Mouse (Mus musculus) embryonic facial prominence, embryonic 11.5 days (tissue): ENCODE results near the gene Gm10057. TPM values are rescaled to one million over a fixed set of nuclear protein-coding genes. Genes with fewer than 3 reads are reported as not detected.
"Not testable (repeated sequence)": the region's sequence is repeated elsewhere in the genome, so short reads cannot be mapped to it uniquely, and the experiment has no call there.

Source experiments
- ATAC-seq: fragments of 200-750 bp; cut with Nextera tagmentation; replicated peaks from 2 replicates; pipeline ENCODE4 v1.8.0; 2017; ENCODE audit warnings: low read depth; ENCODE audit not compliant: insufficient number of reproducible peaks, low FRiP score, low TSS enrichment
- DNase-seq: peaks from one replicate; pipeline ENCODE4 v3.0.0-alpha.2; 2015; ENCODE audit warnings: low spot score
- H3K27ac ChIP-seq: fragments of 300-500 bp; sonication (generic); replicated peaks from 2 replicates; pipeline ENCODE4 v1.5.1; 2014; ENCODE audit warnings: mild to moderate bottlenecking, low read depth, low read length, control low read depth
- H3K27me3 ChIP-seq: fragments of 300-500 bp; sonication (generic); 2 replicates; pipeline ENCODE4 v1.6.1; 2014; ENCODE audit warnings: mild to moderate bottlenecking, low read length, moderate library complexity, mixed read lengths; ENCODE audit not compliant: control insufficient read depth, insufficient read depth
- H3K36me3 ChIP-seq: fragments of 300-500 bp; sonication (generic); replicated peaks from 2 replicates; pipeline ENCODE4 v1.6.1; 2014; ENCODE audit warnings: low read depth, mild to moderate bottlenecking, low read length, moderate library complexity, mixed read lengths; ENCODE audit not compliant: control insufficient read depth, insufficient read depth
- H3K4me1 ChIP-seq: fragments of 300-500 bp; sonication (generic); 2 replicates; pipeline ENCODE4 v1.6.1; 2014; ENCODE audit warnings: low read length, mixed read lengths; ENCODE audit not compliant: control insufficient read depth, insufficient read depth
- H3K4me2 ChIP-seq: fragments of 300-500 bp; sonication (generic); 2 replicates; pipeline ENCODE4 v1.6.1; 2014; ENCODE audit warnings: low read depth, mild to moderate bottlenecking, control low read depth, low read length, moderate library complexity
- H3K4me3 ChIP-seq: fragments of 300-500 bp; sonication (generic); 2 replicates; pipeline ENCODE4 v1.5.1; 2014; ENCODE audit warnings: low read depth, low read length, control low read depth
- H3K9ac ChIP-seq: fragments of 300-500 bp; sonication (generic); replicated peaks from 2 replicates; pipeline ENCODE4 v1.6.1; 2014; ENCODE audit warnings: mild to moderate bottlenecking, control low read depth, low read length
- H3K9me3 ChIP-seq: fragments of 300-500 bp; sonication (generic); replicated peaks from 2 replicates; pipeline ENCODE4 v1.6.1; 2016; ENCODE audit warnings: mild to moderate bottlenecking, low read length, inconsistent platforms, mixed read lengths; ENCODE audit not compliant: control insufficient read depth
- polyA plus RNA-seq: library from polyadenylated mRNA; unstranded; fragments of >200 nt; fragmentation: Nextera tagmentation; extraction: Ambion mirVana; gene quantifications from 2 replicates; pipeline ENCODE4 v1.2.1, GENCODE M21; 2014

Gene Gm10057
- not detected in 2 replicates for polyA plus RNA-seq

GRCm38 (mm10) chrX:154054939-154055338, at the start of gene Gm10057:
Gene Gm10057 (minus strand): TSS chrX:154055039.
- not testable (repeated sequence) for H3K27me3 ChIP-seq, H3K36me3 ChIP-seq, H3K4me1 ChIP-seq, H3K27ac ChIP-seq, DNase-seq, H3K4me3 ChIP-seq, H3K9ac ChIP-seq, H3K4me2 ChIP-seq, H3K9me3 ChIP-seq, ATAC-seq

- H3K4me2 ChIP-seq, H3K4me1 ChIP-seq, H3K36me3 ChIP-seq, ATAC-seq, H3K27ac ChIP-seq, H3K9me3 ChIP-seq, H3K27me3 ChIP-seq, H3K4me3 ChIP-seq, H3K9ac ChIP-seq, DNase-seq: not testable (repeated sequence)
Observed at GRCm38 (mm10) chrX:154033727-154034126, 21.1 kb downstream of the Gm10057 start, which contains the start of gene 4921511M17Rik. Gene 4921511M17Rik (minus strand): TSS chrX:154033827.

GRCm38 (mm10) chrX:154012540-154012939, 42.3 kb downstream of the Gm10057 start, which contains the start of gene Samt1:
Gene Samt1 (minus strand): TSS chrX:154012640.
- not testable (repeated sequence) for H3K9ac ChIP-seq, H3K4me1 ChIP-seq, H3K27ac ChIP-seq, ATAC-seq, H3K27me3 ChIP-seq, H3K36me3 ChIP-seq, DNase-seq, H3K9me3 ChIP-seq, H3K4me3 ChIP-seq, H3K4me2 ChIP-seq

Other genes starting within 250 kb of the Gm10057 start
- gene Spin2c, start 222.8 kb downstream of the Gm10057 start, polyA plus RNA-seq = 52.6 and 54.5 TPM in 2 replicates
- not detected in 2 replicates for gene Samt1, start 42.4 kb downstream of the Gm10057 start, polyA plus RNA-seq
- not detected in 2 replicates for gene 4921511M17Rik, start 21.2 kb downstream of the Gm10057 start, polyA plus RNA-seq
- not detected in 2 replicates for gene Gm15140, start 65.6 kb upstream of the Gm10057 start, polyA plus RNA-seq